Mouse (Mus musculus): ENCODE results near the gene Zbtb25.

The Zbtb25 gene

GRCm38 (mm10) chr12:76369206-76369977 lies at the start of gene Zbtb25:
Zbtb25 (minus strand) TSS chr12:76369602.
- peak; percentile 89 for DNase-seq (ENCODE audit: low spot score)

GRCm38 (mm10) chr12:76418346-76418745 lies 48.9 kb upstream of the Zbtb25 start:
- DNase-seq (ENCODE audit: low spot score): no peak

- DNase-seq (ENCODE audit: low spot score): peak; percentile 55
Observed at GRCm38 (mm10) chr12:76417433-76417854, 48.0 kb upstream of the Zbtb25 start, which contains the start of gene Ppp1r36. Ppp1r36 (plus strand) TSS chr12:76417538.

- no peak for DNase-seq (ENCODE audit: low spot score)
Observed at GRCm38 (mm10) chr12:76415383-76416010, 46.1 kb upstream of the Zbtb25 start.

GRCm38 (mm10) chr12:76409166-76409565 lies 39.8 kb upstream of the Zbtb25 start:
- no peak for DNase-seq (ENCODE audit: low spot score)

- DNase-seq (ENCODE audit: low spot score): no peak
Observed at GRCm38 (mm10) chr12:76407184-76407583, 37.8 kb upstream of the Zbtb25 start.

GRCm38 (mm10) chr12:76405971-76406370 lies 36.6 kb upstream of the Zbtb25 start:
- peak; percentile 41 for DNase-seq (ENCODE audit: low spot score)

- DNase-seq (ENCODE audit: low spot score): peak; percentile 62
Observed at GRCm38 (mm10) chr12:76405183-76405970, 36.0 kb upstream of the Zbtb25 start.

- no peak for DNase-seq (ENCODE audit: low spot score)
Observed at GRCm38 (mm10) chr12:76404836-76405182, 35.4 kb upstream of the Zbtb25 start.

- DNase-seq (ENCODE audit: low spot score): peak; percentile 100
Observed at GRCm38 (mm10) chr12:76403886-76404537, 34.6 kb upstream of the Zbtb25 start, which contains the start of gene Hspa2. Hspa2 (plus strand) TSS chr12:76404176.

GRCm38 (mm10) chr12:76402991-76403885 lies 33.8 kb upstream of the Zbtb25 start:
- no peak for DNase-seq (ENCODE audit: low spot score)

GRCm38 (mm10) chr12:76401674-76402073 lies 32.3 kb upstream of the Zbtb25 start:
- DNase-seq (ENCODE audit: low spot score): no peak

- DNase-seq (ENCODE audit: low spot score): no peak
Observed at GRCm38 (mm10) chr12:76397281-76397680, 27.9 kb upstream of the Zbtb25 start.

- no peak for DNase-seq (ENCODE audit: low spot score)
Observed at GRCm38 (mm10) chr12:76392979-76393378, 23.6 kb upstream of the Zbtb25 start.

- DNase-seq (ENCODE audit: low spot score): no peak
Observed at GRCm38 (mm10) chr12:76391595-76392271, 22.3 kb upstream of the Zbtb25 start.

- no peak for DNase-seq (ENCODE audit: low spot score)
Observed at GRCm38 (mm10) chr12:76388794-76389193, 19.4 kb upstream of the Zbtb25 start.

- DNase-seq (ENCODE audit: low spot score): no peak
Observed at GRCm38 (mm10) chr12:76385342-76385741, 15.9 kb upstream of the Zbtb25 start.

- no peak for DNase-seq (ENCODE audit: low spot score)
Observed at GRCm38 (mm10) chr12:76380151-76380550, 10.7 kb upstream of the Zbtb25 start.

GRCm38 (mm10) chr12:76378556-76378955 lies 9.2 kb upstream of the Zbtb25 start:
- no peak for DNase-seq (ENCODE audit: low spot score)

- DNase-seq (ENCODE audit: low spot score): no peak
Observed at GRCm38 (mm10) chr12:76377726-76378125, 8.3 kb upstream of the Zbtb25 start.
